Mouse (Mus musculus) spleen, postnatal 10 days (tissue): Measurements from ENCODE around the gene Cenpb.
A peak's percentile ranks its signal among the peaks of the same experiment; 100 is the strongest.

Source experiments
- DNase-seq, 2 experiments: peaks; one replicate each; pipeline ENCODE4 v3.0.0; 2021 to 2022; ENCODE audit warnings: low spot score in 2 of 2

Gene Cenpb

GRCm38 (mm10) chr2:131200710-131201109 is 20.8 kb upstream of the Cenpb start:
- no peak for DNase-seq

- DNase-seq, result no peak
These were observed 16.9 kb upstream of the Cenpb start for GRCm38 (mm10) chr2:131196606-131197316.

- DNase-seq, result no peak
These were observed 11.1 kb upstream of the Cenpb start for GRCm38 (mm10) chr2:131191005-131191390.

GRCm38 (mm10) chr2:131190344-131191004 is 10.6 kb upstream of the Cenpb start:
- DNase-seq, result peak in 1 of 2 experiments; percentile 69

GRCm38 (mm10) chr2:131189521-131190309 is 9.8 kb upstream of the Cenpb start:
- peak in 1 of 2 experiments; percentile 38 for DNase-seq

GRCm38 (mm10) chr2:131188311-131188710 is 8.4 kb upstream of the Cenpb start:
- peak in 1 of 2 experiments; percentile 54 for DNase-seq

- DNase-seq, result peak in 1 of 2 experiments; percentile 40
These were observed 7.7 kb upstream of the Cenpb start for GRCm38 (mm10) chr2:131187602-131187922.

GRCm38 (mm10) chr2:131186771-131187601 is 7.1 kb upstream of the Cenpb start, which contains the start of the genes Cdc25b and Spef1:
Gene Cdc25b (plus strand): TSS chr2:131186949.
Gene Spef1 (minus strand): TSS chr2:131187282.
- DNase-seq, result peak; percentile 89 to 95

GRCm38 (mm10) chr2:131186343-131186742 is 6.5 kb upstream of the Cenpb start:
- no peak for DNase-seq

- peak; percentile 70 to 73 for DNase-seq
These were observed 501 bp downstream of the Cenpb start for GRCm38 (mm10) chr2:131179246-131179886.

- DNase-seq, result no peak
These were observed 1.0 kb downstream of the Cenpb start for GRCm38 (mm10) chr2:131178828-131179245.

- DNase-seq, result no peak
These were observed 1.9 kb downstream of the Cenpb start for GRCm38 (mm10) chr2:131177932-131178331.

- DNase-seq, result no peak
These were observed 3.4 kb downstream of the Cenpb start for GRCm38 (mm10) chr2:131176491-131176890.

- DNase-seq, result no peak
These were observed 3.9 kb downstream of the Cenpb start for GRCm38 (mm10) chr2:131175945-131176309.

GRCm38 (mm10) chr2:131175286-131175944 is 4.5 kb downstream of the Cenpb start:
- DNase-seq, result no peak

- DNase-seq, result peak in 1 of 2 experiments; percentile 65
These were observed 5.2 kb downstream of the Cenpb start for GRCm38 (mm10) chr2:131174700-131175099.

- DNase-seq, result peak in 1 of 2 experiments; percentile 45
These were observed 7.5 kb downstream of the Cenpb start for GRCm38 (mm10) chr2:131172322-131172721.

GRCm38 (mm10) chr2:131171401-131172104 is 8.3 kb downstream of the Cenpb start:
- DNase-seq, result peak in 1 of 2 experiments; percentile 76

- no peak for DNase-seq
These were observed 8.9 kb downstream of the Cenpb start for GRCm38 (mm10) chr2:131170936-131171335.

- no peak for DNase-seq
These were observed 11.0 kb downstream of the Cenpb start for GRCm38 (mm10) chr2:131168914-131169313.
